Mouse (Mus musculus) right cerebral cortex, adult 18-20 months (tissue): Measurements from ENCODE around the gene Hist1h2ba.
A peak's percentile ranks its signal among the peaks of the same experiment; 100 is the strongest.

Experiments used
- DNase-seq: peaks from one replicate; pipeline ENCODE4 v3.0.0; 2022; ENCODE audit warnings: mixed read lengths

The Hist1h2ba gene

GRCm38 (mm10) chr13:23933421-23934210 lies at the start of gene Hist1h2ba:
TSS of gene Hist1h2ba (minus strand) at chr13:23934156.
- no peak for DNase-seq

DNA sequence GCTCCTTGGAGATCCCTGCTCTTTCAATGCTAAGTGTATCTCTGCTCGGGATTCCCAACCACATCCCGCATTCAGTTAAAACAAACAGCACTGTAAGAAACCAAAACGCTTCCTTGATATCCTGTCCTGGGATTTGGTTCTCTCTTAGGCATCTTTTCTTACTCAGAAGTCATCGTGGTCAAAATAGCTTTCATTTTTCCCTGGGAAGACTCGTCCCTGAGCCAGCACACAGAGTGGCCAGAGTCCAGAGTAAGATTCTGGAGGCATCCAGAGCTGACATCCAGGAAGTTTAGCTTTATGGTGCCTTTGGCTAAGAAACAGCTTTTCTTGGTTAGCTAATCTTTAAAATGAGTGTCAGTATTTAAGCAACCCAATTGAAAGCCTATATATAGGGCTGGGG lies 38.3 kb upstream of the Hist1h2ba start:
- DNase-seq, result no peak

DNA sequence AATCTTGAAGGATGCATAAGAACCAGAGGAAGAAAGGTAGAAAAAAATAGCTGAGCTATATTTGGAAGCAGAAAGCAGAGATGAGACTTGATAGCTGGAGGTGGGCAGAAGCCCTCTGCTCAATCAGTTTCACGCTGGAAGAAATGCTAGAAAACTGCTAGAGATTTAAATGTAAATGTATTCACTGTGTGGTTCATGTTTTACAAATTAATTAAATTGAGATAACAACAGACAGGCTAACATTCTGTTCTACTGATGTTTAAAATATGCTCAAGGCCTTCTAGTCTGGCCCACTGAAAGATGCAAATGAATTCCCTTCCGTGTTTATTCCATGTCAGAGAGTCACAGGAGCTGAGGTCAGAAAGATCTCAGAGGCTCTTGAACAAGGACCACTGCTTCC lies 37.9 kb upstream of the Hist1h2ba start:
- DNase-seq, result no peak

GRCm38 (mm10) chr13:23964909-23965308 lies 31.0 kb upstream of the Hist1h2ba start:
- no peak for DNase-seq

DNA sequence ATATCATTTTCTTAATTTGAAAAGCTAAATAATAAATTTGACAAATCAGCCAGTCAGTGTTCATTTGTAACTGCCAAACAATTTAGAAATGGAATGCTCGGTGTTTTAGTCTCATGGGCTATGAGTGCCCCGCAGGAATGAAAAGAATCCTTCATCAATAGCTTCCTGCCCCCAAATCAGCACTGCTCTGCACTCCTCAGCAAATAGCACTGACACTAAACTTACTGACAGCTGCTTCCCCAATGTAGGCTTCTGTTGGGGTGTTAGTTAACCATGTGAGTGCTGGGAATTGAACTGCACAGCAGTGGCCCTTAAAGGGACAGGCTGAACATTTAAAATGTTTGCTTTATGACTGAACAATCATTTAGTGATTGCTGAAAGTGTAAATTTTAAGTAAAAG lies 25.8 kb upstream of the Hist1h2ba start:
- DNase-seq, result no peak

DNA sequence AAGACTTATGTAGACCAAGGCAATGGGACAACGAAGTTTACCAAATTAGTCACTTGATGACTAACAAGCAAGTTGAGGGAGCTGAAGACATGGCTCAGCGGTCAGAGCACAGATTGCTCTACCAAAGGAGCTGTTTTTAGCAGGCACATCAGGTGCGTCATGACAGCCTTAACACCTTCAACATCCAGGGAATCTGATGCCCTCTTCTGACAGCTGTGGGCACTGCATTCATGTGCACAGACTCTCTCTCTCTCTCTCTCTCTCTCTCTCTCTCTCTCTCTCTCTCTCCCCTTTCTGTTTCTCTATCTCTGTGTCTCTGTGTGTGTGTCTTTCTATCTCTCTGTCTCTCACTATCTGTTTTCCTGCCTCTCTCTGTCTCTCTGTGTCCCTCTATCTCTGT lies 17.0 kb upstream of the Hist1h2ba start:
- DNase-seq, result no peak

DNA sequence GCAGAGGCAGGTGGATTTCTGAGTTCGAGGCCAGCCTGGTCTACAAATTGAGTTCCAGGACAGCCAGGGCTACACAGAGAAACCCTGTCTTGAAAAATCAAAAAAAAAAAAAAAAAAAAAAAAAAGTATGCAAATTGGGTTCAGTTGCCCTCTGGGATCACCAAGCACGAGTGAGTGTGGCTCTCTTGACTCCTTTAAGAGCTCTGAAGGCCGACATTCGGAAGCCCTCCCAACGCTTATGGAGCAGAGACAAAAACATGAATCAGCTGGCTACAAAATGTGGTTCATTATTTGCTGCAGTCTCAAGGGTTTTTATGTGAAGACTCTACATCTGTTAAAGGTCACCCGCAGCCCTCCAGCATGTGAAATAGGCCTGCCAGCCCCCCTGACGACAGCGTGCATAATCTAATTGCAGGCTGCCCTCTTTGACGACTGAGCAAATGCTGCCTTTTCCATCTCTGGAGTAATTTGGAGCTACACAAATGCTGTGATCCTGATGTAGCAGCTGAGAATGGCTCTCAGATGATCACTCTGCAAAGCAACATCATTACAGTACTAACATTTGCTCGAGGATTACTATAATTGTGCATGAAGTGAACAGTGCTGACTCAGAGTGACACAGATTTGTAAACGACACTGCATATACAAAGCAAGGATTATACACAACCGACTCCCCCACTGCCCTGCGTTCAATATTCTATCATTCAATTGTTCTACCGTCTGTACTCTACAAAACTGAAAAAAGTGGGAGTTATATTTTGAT lies 15.7 kb upstream of the Hist1h2ba start:
- DNase-seq, result no peak

GRCm38 (mm10) chr13:23946254-23946653 lies 12.3 kb upstream of the Hist1h2ba start:
- no peak for DNase-seq

GRCm38 (mm10) chr13:23942861-23943260 lies 8.9 kb upstream of the Hist1h2ba start:
- no peak for DNase-seq

DNA sequence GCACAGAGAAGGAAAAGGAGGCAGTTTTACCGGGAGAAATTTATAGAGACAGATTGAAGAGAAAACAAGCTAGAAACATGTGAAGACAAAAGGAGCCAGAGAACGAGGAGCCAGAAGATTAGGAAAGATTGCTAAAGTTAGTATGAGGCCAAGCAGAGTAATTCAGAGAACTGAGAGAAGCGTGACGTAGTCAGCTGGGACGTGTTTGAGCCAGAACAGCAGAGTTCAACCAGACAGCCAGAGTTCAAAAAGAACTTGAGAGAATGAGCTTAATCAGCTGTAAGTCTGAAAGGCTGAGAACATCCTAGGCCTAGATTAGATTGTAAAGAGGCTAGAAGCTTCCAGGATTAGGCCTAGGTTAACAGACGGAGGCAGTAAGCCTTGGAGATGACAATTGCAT lies 6.3 kb upstream of the Hist1h2ba start:
- no peak for DNase-seq

DNA sequence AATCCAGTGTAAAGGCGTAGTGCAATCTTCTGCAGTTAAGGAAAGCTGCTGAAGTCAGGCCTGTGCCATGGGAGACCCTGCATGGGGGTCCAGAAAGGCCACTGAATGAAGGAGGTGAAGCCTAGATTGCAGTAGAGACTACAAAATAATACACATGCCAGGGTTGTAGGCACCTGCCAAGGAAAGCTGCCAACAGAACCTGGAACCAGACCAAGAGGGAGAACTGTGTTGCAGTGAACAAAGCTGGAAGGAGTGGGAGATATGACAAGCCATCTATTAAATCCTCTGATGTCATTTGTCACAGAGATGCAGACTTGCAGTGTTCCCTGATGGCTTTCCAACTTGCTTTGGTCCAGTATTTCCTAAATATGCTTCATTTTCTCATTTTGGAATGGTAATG lies 4.7 kb upstream of the Hist1h2ba start:
- peak; percentile 17 for DNase-seq

GRCm38 (mm10) chr13:23934211-23934520 lies 210 bp upstream of the Hist1h2ba start, which contains the start of gene Hist1h2aa:
TSS of gene Hist1h2aa (plus strand) at chr13:23934462.
- DNase-seq, result no peak

DNA sequence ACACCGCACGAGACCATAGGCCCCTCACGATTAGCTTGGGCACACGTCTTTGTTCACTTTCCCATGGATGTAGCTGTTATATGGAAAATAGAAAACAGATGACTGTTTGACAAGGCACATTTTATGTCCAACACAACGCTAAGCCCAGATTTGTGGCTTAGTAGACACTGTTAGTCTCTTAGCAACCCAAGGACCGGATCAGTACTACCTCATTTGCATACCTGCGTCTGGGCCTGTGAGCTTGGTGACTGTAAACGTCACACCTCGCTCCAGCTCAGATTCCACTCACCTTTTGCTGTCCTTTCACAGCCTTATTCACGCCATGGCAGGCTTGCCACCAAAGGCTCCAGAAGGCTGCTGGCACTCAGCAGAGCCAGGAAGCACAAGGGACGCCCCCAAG lies 3.1 kb downstream of the Hist1h2ba start:
- DNase-seq, result no peak

GRCm38 (mm10) chr13:23930461-23930860 lies 3.5 kb downstream of the Hist1h2ba start:
- no peak for DNase-seq

- DNase-seq, result no peak
These were observed 5.3 kb downstream of the Hist1h2ba start for GRCm38 (mm10) chr13:23928637-23929036.

DNA sequence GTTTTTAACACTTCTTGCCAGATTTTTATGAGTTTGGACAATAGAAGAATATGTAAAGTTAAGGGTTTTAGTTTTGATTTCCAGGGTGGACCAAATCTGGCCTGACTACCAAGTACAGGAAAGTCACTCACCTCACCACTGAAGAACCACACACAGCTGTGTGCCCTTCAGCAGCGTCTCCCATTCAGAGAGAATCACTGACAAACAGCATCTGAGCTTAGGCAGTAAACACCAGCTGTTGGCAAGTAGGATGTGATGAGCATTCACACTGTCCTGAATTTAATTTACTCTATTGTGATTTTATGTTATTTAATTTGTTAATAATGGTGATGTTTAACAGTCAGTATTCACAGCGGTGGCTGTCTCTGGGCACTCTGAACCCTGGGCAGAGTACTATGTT lies 8.2 kb downstream of the Hist1h2ba start:
- DNase-seq, result no peak

- no peak for DNase-seq
These were observed 16.3 kb downstream of the Hist1h2ba start for GRCm38 (mm10) chr13:23917674-23918073.

GRCm38 (mm10) chr13:23916132-23916531 lies 17.8 kb downstream of the Hist1h2ba start:
- no peak for DNase-seq

DNA sequence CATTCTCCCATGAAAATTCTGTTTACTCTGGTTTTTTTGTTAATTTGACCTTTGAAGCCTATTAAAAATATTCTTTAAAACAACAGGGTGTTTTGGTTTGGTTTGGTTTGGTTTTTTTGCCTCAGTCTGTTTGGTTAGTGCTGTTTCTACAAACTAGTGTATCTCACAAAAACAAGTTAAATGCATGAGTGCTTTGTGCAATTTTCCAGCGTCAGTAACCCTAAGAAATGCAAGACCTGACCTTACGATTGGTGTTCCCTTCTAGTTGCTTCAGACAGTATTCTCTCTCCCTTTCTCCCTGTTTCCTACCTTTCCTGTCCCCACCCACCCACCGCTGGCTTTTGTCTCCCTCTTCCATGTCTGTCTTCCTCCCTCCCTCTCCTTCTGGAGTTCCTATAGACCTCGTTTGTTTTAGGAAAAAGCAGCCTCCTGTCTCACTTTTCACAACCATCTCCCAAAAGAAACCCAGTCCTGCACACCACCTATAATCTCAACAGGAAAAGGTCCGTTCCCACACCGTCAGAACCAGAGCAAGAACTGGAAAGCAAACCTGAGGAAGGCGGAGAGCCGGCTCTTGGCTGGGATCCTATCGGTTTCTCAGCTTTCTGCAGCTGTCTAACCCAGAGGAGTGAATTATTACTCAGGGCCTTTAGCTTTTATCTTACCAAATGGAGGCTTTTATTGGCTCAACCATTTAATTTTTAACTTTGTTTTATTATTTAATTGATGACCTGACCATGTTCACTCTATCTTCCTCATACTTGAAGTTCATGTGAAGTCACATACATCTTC lies 19.4 kb downstream of the Hist1h2ba start, which contains the start of gene Slc17a4:
TSS of gene Slc17a4 (minus strand) at position 634 of the 792 bp plus-strand sequence.
- DNase-seq, result no peak

DNA sequence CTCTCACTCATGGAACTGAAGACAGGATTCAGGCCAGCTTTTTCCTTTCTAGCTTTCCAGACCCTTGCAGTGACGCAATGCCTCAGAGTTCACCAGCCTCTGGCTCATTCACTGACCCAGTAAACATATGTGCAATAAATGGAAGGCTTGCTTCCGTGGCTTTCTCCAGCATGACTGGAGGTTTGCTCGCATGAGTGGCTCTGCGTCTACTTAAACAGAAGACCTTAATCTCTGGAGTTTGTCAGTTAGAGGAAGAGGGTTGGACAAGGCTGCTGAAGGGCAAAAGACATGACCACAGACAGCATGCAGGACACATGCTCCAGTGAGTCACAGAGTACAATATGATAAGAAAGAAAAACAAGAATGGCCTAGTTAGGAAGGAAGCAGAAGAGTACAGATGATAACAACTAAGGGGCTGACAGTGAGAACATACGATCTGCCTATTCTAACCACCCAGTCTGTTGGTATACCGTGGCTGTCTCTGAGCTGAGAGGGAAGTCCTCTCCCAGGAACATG lies 20.1 kb downstream of the Hist1h2ba start:
- DNase-seq, result no peak

- DNase-seq, result no peak
These were observed 22.6 kb downstream of the Hist1h2ba start for GRCm38 (mm10) chr13:23911335-23911734.

- no peak for DNase-seq
These were observed 23.8 kb downstream of the Hist1h2ba start for GRCm38 (mm10) chr13:23910121-23910520.

- no peak for DNase-seq
These were observed 27.1 kb downstream of the Hist1h2ba start for GRCm38 (mm10) chr13:23906906-23907305.
